Mouse (Mus musculus): ENCODE data around the gene Kif3a. TPM values are rescaled to one million over a fixed set of nuclear protein-coding genes. Genes with fewer than 3 reads are reported as not detected.
A peak's percentile ranks its signal among the peaks of the same experiment; 100 is the strongest.

Gene Kif3a
- 2.8 to 6.1 TPM (median 3.6 TPM) in 3 replicates for total RNA-seq (2017)

DNA sequence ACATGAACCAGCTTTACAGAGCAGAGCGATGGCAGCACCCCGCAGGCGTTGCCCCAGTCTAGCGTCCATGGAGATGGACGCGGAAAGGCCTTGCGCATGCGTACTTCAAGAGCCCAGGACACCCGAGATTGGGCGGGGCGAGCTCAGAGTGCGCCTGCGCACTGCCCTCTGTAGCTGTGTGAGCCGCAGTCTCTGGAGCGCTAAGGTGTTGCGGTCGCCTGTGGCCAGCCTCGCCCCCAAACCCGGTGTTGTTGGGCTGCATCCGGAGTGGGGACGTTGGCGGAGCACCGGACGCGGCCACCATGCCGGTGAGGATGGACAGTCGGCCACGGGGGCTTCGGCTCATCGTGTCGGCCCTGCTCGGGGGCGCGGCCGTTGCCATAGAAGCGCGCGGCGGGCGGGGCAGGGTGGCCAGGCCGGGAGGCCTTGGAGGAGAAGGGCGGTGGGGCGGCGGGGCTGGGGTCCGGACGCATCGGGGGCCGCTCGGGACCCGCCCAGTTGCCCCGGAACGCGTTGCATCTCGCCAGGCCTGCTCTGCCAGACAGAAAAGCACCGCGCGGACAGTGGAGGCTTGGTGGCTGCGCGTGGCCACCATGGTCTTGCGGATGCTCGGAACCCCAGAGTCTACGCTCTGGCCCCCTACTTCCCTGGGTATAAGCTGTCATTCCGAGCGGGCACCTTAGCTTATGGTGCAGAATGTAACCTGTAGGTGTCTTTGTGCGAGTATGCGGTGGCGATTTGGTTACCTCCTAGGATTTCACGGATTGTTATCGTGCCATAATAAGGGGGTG, at the start of gene Kif3a:
TSS of gene Kif3a (plus strand) at position 156 of the 791 bp plus-strand sequence.
- ATAC-seq (replicated peaks; ENCODE audit: insufficient number of reproducible peaks, low FRiP score, low TSS enrichment, poor library complexity, severe bottlenecking) = peak; percentile 98

DNA sequence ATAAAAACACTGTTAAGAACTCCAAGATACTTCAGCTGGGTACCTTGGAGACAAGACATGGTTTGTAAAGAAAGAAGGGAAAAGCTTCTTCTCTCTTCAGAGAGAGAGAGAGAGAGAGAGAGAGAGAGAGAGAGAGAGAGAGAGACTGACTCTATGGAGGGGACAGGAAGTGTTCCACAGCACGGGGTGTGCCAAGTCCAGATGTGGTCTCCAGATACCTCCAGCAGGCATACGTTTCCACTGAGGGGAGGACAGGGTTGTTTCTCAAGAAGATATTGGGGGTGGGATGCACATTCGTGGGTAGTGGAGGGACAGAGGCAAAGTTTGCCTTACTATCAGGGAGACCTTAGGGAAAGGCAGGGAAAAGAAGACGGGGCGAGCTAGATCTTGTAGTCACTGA, 48.4 kb upstream of the Kif3a start:
- no peak for ATAC-seq (replicated peaks; ENCODE audit: insufficient number of reproducible peaks, low FRiP score, low TSS enrichment, poor library complexity, severe bottlenecking)

DNA sequence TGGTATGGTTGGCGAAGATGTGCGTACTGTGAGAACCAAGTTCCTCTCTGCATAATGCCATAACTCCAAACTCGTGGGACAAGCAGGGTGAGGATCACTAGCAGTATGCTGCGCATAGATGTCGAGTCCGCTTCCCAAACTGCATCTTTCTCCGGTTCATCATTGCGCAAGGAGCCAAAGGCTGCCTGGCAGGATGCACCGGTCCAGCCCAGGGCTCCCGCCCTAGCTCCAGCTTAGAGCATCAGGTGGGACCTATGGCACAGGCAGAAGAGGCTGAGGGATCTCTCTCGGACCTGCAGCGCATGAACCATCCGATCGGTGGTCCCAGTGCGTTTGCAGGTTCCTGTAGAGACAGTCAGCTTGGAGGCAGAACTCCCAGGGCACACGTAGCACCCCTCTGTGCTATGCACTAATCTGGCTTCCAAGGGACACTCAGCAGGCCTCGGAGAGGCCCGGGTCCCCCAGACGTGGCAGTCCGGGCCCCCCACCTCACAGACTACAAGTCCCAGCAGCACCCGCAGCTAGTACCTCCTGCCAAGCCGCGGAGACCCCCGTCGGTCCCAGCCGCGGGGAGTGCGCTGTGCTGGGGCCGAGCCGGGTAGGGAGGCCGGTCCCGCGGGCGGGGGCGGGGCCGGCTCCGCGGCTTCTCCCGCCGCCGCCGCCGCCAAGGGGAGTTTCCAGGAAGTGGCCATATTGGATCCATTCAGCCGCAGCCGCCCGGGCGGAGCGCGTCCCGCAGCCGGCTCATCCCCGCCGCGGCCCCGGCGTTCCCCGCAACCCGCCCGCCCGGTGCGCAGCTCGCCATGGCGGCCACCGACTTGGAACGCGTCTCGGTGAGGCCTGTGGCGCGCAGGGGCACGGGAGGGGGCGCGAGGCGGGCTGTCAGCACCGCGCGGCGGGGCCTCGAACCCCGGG, 47.7 kb upstream of the Kif3a start, which contains the start of gene Sept8:
TSS of gene Sept8 (plus strand) at position 51 of the 915 bp plus-strand sequence.
- ATAC-seq (replicated peaks; ENCODE audit: insufficient number of reproducible peaks, low FRiP score, low TSS enrichment, poor library complexity, severe bottlenecking) = peak; percentile 11; the same call in 1 of the 2 replicates

DNA sequence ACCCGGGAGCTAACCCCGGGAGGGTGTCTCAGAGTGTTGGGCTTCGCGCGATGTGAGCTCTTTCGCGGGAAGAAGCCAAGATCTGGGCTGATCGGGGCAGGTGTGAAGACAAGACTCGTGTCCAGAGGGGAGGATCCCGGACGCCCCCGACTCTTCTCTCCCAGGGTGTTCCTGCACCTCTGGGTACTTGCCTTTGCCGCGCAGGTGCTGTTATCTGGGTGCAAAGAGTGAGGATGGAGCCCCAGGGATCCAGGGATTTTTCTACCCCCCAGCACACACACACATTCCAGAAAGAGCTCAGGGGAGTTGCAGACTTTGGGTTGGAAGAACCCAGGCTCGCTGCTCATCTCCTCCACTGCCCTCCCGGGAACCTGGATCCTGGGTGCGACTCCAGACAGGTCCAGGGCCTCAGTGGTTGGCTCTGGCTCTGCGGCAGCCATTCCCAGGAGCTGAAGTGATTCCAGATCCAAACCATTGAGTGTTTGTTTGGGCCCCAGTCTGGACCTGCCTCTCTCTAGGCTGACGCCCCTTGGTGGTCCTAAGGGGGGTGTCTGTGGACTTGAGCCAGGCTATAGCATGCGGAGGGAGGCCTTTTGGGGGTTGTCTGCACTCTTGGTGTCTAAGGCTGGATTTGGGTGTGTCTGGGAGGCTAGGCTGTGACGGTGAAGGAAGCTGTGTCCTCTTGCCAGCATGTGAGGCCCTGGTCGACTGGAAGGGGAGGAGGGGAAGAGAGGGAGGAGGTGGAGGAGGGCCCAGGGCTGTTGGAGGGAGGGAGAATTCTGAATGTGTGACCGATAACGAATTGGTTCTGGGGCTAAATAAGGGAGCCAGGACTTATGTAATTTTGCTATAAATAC, 46.8 kb upstream of the Kif3a start:
- ATAC-seq (replicated peaks; ENCODE audit: insufficient number of reproducible peaks, low FRiP score, low TSS enrichment, poor library complexity, severe bottlenecking) = no peak

DNA sequence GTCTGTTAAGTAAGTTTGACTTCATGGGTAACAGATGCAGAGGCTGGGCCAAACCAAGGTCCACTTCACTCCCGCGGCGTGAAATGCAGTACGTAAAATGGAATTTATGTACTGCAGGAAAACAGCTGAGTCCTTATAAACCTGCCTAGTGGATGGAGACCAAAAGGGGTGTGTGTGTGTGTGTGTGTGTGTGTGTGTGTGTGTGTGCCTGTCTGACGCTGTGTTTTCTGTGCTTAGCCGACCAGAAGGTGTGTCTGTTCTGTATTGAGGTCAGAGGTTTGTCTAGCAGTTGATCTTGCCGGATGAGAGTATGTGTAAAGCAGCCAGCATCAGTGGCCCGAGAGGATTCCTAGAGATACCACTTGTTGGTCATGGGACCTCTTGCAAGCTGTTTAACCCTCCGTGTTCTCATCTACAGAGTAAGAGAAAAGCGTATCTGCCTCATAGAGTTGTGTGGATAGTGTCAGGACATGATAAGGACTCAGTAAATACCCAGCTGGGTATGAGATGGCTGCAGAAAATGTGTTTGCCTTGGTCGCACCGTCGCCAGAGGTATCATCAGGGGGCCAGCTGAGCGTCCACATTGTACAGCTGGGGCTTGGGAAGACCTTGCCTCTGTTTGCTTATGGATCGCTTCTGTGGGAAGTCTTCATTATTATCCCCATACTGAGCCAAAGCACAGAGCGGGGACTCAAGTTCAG, 45.9 kb upstream of the Kif3a start:
- ATAC-seq (replicated peaks; ENCODE audit: insufficient number of reproducible peaks, low FRiP score, low TSS enrichment, poor library complexity, severe bottlenecking) = no peak

DNA sequence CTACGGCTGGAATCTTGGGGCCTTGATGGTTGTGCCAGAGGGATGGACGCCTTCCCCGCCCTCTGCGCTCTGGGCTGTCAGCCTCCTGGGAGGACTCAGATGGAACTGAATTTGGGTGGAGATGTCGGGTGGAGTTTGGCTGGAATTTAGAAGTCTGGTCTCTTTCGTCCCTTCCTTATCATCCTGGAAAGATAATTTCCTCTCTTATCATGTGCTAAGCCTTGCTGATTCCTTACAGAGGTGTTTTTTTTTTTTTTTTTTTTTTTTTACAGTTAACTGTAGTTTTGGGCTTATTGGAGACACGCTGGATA, 45.4 kb upstream of the Kif3a start:
- ATAC-seq (replicated peaks; ENCODE audit: insufficient number of reproducible peaks, low FRiP score, low TSS enrichment, poor library complexity, severe bottlenecking) = no peak

DNA sequence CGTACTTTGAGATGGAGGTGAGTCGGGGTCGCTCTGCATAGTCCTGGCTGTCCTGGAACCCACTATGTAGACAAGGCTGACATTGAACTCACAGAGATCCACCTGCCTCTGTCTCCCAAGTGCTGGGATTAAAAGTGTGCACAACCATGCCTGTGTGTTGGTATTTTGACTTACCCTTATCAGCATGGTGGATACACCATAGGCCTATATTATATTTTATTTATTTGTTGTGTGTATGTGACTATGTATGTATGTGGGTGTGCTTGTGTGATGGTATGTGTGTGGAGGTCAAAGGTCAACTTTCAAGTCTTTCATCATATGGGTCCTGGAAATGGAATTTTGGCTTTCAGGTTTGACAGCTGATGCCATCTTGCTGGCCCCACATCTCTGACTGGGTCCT, 44.8 kb upstream of the Kif3a start:
- ATAC-seq (replicated peaks; ENCODE audit: insufficient number of reproducible peaks, low FRiP score, low TSS enrichment, poor library complexity, severe bottlenecking) = no peak

DNA sequence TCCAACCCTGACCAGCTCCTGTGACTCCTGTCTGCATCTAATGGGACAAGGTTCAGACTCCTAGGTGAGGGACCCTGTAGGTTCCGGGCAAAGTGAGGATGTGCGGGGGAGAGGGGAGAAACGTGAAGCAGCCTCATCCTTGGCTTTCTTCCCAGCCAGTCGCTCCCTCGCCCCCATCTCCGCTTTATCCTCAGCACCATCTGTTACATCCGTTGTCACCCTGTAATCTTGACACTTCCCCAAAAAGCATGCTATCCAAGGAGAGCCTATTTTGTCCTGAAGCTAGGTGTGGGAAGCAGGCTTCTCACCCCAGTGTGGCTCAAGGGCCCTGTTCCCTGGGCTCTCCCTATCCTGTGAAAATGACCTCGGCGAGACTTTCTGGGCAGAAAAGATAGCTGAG, 44.2 kb upstream of the Kif3a start:
- ATAC-seq (replicated peaks; ENCODE audit: insufficient number of reproducible peaks, low FRiP score, low TSS enrichment, poor library complexity, severe bottlenecking) = no peak

DNA sequence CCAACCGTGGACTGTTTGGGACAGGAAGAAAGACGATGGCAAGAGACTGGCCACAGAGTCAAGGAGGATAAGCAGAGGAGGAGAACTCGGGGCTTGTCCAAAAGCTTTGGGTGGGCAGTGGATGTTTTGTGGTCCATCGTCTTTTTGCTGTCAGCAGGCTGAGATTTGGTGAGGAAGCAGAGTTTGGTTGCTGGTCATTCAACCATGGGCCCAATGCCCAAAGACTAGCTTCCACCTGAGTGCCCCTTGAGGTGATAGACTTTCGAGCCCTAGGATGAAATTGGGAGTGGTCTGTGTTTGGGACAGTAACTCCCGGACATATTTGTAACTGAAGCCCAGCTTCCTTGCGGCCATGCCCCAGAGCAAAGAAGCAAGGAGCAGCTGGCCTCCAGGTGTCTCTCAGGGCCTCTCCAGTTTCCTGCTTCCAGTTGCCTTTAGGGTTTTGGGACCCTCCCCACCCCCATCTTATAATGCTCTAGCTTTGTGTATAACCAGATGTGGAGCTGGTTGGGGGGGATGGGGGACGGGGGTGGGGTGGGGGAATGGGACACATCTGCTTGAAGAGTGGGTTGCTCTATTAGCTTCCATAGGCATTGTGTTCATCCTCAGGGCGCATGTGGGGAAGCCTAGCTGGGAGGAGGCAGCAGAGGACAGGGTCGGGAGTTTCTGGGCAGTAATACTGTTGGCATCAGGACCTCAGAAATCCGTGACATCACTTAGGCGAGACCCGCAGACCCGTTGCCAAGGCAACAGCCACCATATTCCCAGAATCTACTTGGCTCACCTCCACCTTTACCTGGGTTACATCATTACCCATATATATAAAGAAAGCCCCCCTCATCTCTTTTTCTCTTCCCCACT, 43.4 kb upstream of the Kif3a start:
- no peak for ATAC-seq (replicated peaks; ENCODE audit: insufficient number of reproducible peaks, low FRiP score, low TSS enrichment, poor library complexity, severe bottlenecking)

DNA sequence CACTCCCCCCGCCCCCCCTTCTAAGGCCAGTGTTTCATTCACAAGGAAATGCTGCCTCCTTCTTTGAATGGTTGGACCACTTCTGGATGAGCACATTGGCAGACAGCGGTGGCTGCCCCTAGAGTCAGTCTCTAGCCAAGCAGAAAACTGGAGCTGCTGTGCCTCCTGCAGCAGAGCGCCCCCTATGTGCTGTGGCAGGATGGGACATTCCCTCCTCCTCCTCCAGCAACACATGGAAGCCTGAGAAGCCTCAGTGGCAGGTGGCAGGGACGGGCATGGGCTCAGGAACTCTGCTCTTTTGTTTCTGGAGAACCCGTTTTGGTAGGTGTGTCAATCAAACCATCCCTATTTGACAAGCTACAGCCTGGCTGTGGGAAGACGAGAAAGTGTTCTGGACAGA, 42.3 kb upstream of the Kif3a start:
- no peak for ATAC-seq (replicated peaks; ENCODE audit: insufficient number of reproducible peaks, low FRiP score, low TSS enrichment, poor library complexity, severe bottlenecking)

DNA sequence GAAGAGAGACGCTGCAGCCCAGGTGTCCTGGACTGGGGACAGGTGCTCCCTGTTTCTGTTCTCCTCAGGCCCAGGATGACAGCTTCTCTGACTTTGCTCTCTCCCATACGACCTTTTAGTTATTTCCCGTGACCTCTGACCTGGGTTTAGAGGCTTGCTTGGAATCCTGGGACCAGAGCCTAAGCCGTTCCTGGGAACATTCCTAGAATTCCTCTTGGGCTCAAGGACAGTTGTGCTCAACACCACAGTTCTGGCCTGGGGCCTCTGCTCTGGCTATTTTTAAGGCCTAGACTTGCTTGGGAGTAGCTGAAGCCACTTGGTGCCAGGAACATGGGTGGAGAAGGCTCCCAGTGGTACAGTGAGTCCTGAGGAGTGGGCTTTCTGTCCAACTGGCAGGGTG, 41.7 kb upstream of the Kif3a start:
- no peak for ATAC-seq (replicated peaks; ENCODE audit: insufficient number of reproducible peaks, low FRiP score, low TSS enrichment, poor library complexity, severe bottlenecking)

DNA sequence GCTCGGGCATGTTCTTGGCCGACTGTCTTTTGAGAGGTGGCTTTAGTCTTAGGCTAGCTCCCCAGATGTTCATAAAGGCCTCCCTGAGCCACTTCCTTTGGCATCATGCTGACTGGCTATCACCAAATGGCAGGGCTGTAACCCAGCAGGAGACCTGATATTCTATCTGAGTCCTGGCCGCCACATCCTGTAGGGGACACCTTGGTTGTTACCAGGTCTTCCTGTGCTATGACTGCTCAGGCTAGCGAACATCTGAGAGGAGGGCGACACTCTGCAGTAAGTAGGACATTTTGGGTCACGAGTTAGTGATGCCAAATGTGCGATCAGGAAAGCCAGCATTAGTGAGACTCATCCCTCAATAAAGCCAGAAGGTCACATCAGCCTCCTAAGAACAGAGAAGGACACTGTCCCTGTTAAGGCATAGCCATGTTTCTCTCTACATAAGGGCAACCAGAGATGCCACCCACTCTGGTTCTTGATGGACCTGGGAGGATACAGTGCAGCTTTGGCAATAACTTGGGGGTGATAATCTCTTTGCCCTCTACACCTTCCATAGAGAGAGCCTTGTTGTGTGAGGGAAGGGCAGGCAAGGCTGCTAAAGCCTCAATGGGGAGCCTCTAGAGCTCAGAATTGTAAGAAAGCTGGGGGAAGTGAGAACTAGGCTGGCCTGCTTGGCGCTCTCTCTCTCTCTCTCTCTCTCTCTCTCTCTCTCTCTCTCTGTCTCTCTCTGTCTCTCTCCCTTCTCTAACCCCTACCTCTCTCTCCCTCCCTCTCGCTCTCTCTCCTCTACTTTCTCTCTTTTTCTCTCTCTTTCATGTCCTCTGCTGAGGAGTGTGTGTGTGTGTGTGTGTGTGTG, 38.6 kb upstream of the Kif3a start:
- no peak for ATAC-seq (replicated peaks; ENCODE audit: insufficient number of reproducible peaks, low FRiP score, low TSS enrichment, poor library complexity, severe bottlenecking)

DNA sequence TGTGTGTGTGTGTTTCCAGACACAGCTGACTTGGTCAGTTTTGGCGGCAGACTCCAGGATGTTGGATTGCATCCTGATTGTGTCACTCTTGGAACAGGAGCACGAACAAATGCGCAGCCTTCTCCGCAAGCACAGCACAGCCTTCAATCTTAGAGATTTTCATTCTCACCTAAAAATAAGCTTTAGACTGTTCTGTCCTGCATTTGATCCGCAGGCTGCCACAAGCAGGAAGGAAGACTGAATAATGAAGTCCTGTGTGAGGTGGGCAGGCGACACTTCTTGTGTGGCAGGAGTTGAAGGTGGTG, 38.0 kb upstream of the Kif3a start:
- no peak for ATAC-seq (replicated peaks; ENCODE audit: insufficient number of reproducible peaks, low FRiP score, low TSS enrichment, poor library complexity, severe bottlenecking)

DNA sequence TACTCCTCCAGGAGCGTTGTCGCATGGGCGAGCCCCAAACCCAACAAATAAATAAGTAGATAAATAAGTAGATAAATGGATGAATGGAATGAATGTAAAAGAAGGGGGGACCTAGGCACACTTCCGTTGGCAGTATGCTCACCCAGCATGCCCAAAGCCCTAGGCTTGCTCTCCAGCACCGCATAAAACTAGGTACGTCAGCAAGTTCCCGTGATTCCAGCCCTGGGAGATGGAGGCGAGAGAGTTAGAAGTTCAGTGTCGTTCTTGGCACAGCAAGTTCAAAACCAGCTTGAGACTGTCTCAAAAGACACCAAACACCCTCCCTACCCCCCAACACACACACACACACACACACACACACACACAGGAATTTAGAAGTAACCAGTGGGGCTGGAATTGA, 37.2 kb upstream of the Kif3a start:
- ATAC-seq (replicated peaks; ENCODE audit: insufficient number of reproducible peaks, low FRiP score, low TSS enrichment, poor library complexity, severe bottlenecking) = no peak

DNA sequence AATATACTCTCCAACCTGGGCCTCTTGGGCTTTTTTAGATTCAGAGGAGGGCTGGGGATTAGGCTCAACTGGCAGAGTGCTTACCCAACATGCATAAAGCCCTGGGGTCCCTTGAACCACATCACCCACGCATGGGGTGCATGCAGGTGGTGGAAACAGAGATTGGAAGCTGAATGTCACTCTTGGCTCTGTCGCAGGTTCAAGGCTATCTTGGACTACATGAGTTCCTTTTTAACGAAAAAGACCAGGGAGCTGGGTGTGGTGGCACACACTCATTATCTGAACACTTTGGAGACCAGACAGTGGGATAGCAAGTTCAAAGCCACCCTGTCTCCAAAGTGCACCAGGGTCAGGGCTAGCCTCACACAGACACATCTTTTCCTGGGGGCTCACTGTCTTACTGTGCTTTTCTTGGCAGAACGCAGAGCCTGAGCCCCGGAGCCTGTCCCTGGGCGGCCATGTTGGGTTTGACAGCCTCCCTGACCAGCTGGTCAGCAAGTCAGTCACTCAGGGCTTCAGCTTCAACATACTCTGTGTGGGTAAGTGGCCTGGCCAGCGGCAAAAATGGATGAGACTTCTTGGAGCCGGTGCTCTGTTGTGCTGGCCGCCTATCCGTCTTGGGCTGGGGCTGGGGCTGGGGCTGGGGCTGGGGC, 35.5 kb upstream of the Kif3a start:
- no peak for ATAC-seq (replicated peaks; ENCODE audit: insufficient number of reproducible peaks, low FRiP score, low TSS enrichment, poor library complexity, severe bottlenecking)

DNA sequence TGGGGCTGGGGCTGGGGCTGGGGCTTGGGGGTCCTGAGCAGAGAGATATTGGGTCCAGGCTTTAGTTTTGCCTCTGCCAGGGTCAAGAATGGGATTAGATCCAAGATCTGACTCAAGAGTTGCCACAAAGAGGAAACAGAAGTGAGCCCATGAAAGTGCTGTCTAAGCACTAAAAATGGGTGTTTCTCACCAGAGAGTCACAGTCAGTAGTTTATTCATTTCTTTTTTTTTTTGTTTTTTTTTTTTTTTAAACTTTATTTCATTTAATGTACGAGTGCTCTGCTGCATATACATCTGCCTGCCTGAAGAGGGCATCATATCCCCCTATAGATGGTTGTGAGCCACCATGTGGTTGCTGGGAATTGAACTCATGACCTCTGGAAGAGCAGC, 35.0 kb upstream of the Kif3a start:
- no peak for ATAC-seq (replicated peaks; ENCODE audit: insufficient number of reproducible peaks, low FRiP score, low TSS enrichment, poor library complexity, severe bottlenecking)

Measured in monocyte, adult 5-6 weeks (primary cell).